Mouse (Mus musculus) stomach, postnatal 0 days (tissue): ENCODE results near the gene Foxf2. TPM values are rescaled to one million over a fixed set of nuclear protein-coding genes. Genes with fewer than 3 reads are reported as not detected.

Experiments used
- ATAC-seq: fragments of 200-750 bp; cut with Nextera tagmentation; 2 replicates; pipeline ENCODE4 v1.8.0; 2017; ENCODE audit not compliant: low FRiP score, low TSS enrichment
- DNase-seq: peaks from one replicate; pipeline ENCODE4 v3.0.0-alpha.2; 2016; ENCODE audit warnings: low spot score
- H3K27ac ChIP-seq: fragments of 300-500 bp; sonication (generic); replicated peaks from 2 replicates; pipeline ENCODE4 v1.5.1; 2014; ENCODE audit warnings: mild to moderate bottlenecking, control low read depth
- H3K27me3 ChIP-seq: fragments of 300-500 bp; sonication (generic); 2 replicates; pipeline ENCODE4 v1.6.1; 2014; ENCODE audit warnings: low read length; ENCODE audit not compliant: control insufficient read depth, insufficient read depth
- H3K36me3 ChIP-seq: fragments of 300-500 bp; sonication (generic); 2 replicates; pipeline ENCODE4 v1.6.1; 2014; ENCODE audit warnings: low read length, mixed read lengths; ENCODE audit not compliant: control insufficient read depth, insufficient read depth
- H3K4me1 ChIP-seq: fragments of 300-500 bp; sonication (generic); replicated peaks from 2 replicates; pipeline ENCODE4 v1.6.1; 2014; ENCODE audit warnings: antibody characterized with exemption; ENCODE audit not compliant: control insufficient read depth, insufficient read depth
- H3K4me2 ChIP-seq: fragments of 300-500 bp; sonication (generic); replicated peaks from 2 replicates; pipeline ENCODE4 v1.6.1; 2014; ENCODE audit warnings: low read depth, mild to moderate bottlenecking, control low read depth, moderate library complexity
- H3K4me3 ChIP-seq: fragments of 300-500 bp; sonication (generic); 2 replicates; pipeline ENCODE4 v1.5.1; 2014; ENCODE audit warnings: low read depth, low read length, control low read depth
- H3K9ac ChIP-seq: fragments of 300-500 bp; sonication (generic); 2 replicates; pipeline ENCODE4 v1.6.1; 2014; ENCODE audit warnings: mild to moderate bottlenecking, low read length, control low read depth, mixed read lengths
- H3K9me3 ChIP-seq: fragments of 300-500 bp; sonication (generic); 2 replicates; pipeline ENCODE4 v1.6.1; 2016; ENCODE audit warnings: low read length; ENCODE audit not compliant: control insufficient read depth
- CTCF ChIP-seq: IDR thresholded peaks from 2 replicates; pipeline ENCODE4 v1.5.1; 2016; ENCODE audit warnings: antibody characterized with exemption, low read depth, mild to moderate bottlenecking, moderate library complexity
- EP300 ChIP-seq: optimal IDR thresholded peaks from 2 replicates; pipeline ENCODE3; 2016; ENCODE audit warnings: antibody characterized with exemption
- WGBS: fragments of 180-500 bp; shearing (Covaris S2); extraction: QIAGEN DNeasy Blood & Tissue Kit; methylation state at CpG from one replicate; pipeline ENCODE4 v1.1.7; 2014; 5-methylcytosine and 5-hydroxymethylcytosine counted together
- polyA plus RNA-seq: library from polyadenylated mRNA; unstranded; fragments of >200 nt; fragmentation: Nextera tagmentation; extraction: Ambion mirVana; gene quantifications from 2 replicates; pipeline ENCODE4 v1.2.1, GENCODE M21; 2015

Foxf2 gene
- polyA plus RNA-seq: 10.0 and 12.5 TPM in 2 replicates

- Histone ChIP-seq H3K4me1 (no peaks in the 10 kb centered on the region), H3K9me3 (no peaks in the 10 kb centered on the region), H3K36me3 (no peaks in the 10 kb centered on the region), H3K27ac (peak within 1 kb of the TSS; percentile 93), H3K4me2 (peak within 1 kb of the TSS; percentile 75), H3K4me3 (peak within 1 kb of the TSS; percentile 67), H3K9ac (peak within 1 kb of the TSS; percentile 84), H3K27me3 (peaks cover 10% of the 10 kb centered on the region; the same call in 1 of the 2 replicates)
- TF ChIP-seq CTCF (no peak), EP300 (no peak)
- WGBS: 1% methylated on average over 56 of the region's 74 CpGs
- peak; percentile 58; the same call in 1 of the 2 replicates for ATAC-seq
- peak; percentile 58 for DNase-seq
Measured at GRCm38 (mm10) chr13:31625333-31626101, at the start of gene Foxf2. Gene Foxf2, plus strand, starts transcription at chr13:31625816.

DNA sequence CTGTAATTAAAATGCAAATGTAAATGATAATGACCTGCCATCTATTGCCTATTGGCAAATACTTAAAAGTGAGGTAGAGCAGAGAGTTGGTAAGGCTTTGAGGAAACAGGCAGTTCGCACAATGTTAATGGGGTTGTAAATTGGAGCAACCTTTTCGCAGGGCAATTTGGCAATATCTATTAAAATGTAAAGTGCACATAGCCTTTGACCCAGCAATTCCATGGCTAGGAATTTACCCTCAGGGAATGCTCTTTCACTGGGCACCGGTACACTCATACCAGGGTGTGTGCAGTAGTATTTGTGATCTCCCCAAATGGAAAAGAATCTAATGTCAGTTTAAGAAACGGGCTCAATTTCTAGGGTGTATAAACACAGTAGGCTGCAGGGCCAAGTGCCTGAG lies 48.9 kb upstream of the Foxf2 start:
- DNase-seq (no peak), ATAC-seq (no peak)
- Histone ChIP-seq H3K9ac (no peak overlapping the region), H3K4me3 (no peak overlapping the region), H3K27ac (peak overlapping the region; percentile 63), H3K27me3 (no peaks in the 10 kb centered on the region), H3K36me3 (no peaks in the 10 kb centered on the region), H3K4me2 (no peak overlapping the region), H3K9me3 (no peaks in the 10 kb centered on the region), H3K4me1 (no peaks in the 10 kb centered on the region; the same call in 1 of the 2 replicates)
- WGBS: 59% methylated on average over 4 of the region's 4 CpGs
- TF ChIP-seq EP300 (no peak), CTCF (no peak)

GRCm38 (mm10) chr13:31577576-31577975 lies 48.0 kb upstream of the Foxf2 start:
- peak; percentile 23 for DNase-seq
- H3K27ac ChIP-seq: peak overlapping the region; percentile 45
- TF ChIP-seq CTCF: no peak
- no peak for TF ChIP-seq EP300
- H3K36me3 ChIP-seq: no peaks in the 10 kb centered on the region
- no peak overlapping the region for H3K4me3 ChIP-seq
- WGBS: 29% methylated on average over 6 of the region's 6 CpGs
- H3K4me2 ChIP-seq: peak overlapping the region; percentile 28; the same call in 1 of the 2 replicates
- H3K9ac ChIP-seq: 0 out of 2 replicates have a peak overlapping the region, but pooled peaks have one; percentile 38
- H3K4me1 ChIP-seq: no peaks in the 10 kb centered on the region; the same call in 1 of the 2 replicates
- H3K9me3 ChIP-seq: no peaks in the 10 kb centered on the region
- no peak for ATAC-seq
- H3K27me3 ChIP-seq: no peaks in the 10 kb centered on the region

- Histone ChIP-seq H3K4me3 (no peak overlapping the region), H3K27me3 (no peaks in the 10 kb centered on the region), H3K9ac (peak overlapping the region; percentile 43), H3K27ac (peak overlapping the region; percentile 83), H3K9me3 (no peaks in the 10 kb centered on the region), H3K36me3 (no peaks in the 10 kb centered on the region), H3K4me1 (no peaks in the 10 kb centered on the region; the same call in 1 of the 2 replicates), H3K4me2 (peak overlapping the region; percentile 42)
- peak; percentile 95 for ATAC-seq
- TF ChIP-seq CTCF (no peak), EP300 (peak; percentile 78)
- WGBS: 40% methylated on average over 10 of the region's 10 CpGs
- peak; percentile 75 for DNase-seq
Measured at GRCm38 (mm10) chr13:31578389-31578788, 47.2 kb upstream of the Foxf2 start.

DNA sequence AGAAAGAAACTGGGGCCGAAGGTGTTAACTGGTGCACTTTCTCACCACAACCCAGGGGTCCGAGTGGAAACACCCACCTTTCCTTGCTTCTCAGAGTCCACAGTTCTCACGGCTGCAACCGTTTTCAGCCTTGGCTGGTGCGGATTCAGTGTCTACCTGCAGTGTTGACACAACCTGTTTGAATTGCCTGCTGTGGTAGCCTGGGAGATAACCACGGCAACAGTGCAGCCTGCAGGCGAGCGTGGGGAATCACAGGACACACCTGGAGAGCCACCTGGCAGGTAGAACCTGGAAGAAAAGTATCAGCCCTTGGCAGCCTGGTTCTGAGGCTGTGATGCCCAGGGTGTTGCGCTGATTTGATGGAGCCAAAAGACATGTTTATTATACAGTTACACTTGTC lies 45.8 kb upstream of the Foxf2 start:
- WGBS: 49% methylated on average over 9 of the region's 9 CpGs
- DNase-seq: peak; percentile 91
- 0 out of 2 replicates have a peak overlapping the region, but pooled peaks have one; percentile 24 for H3K27ac ChIP-seq

GRCm38 (mm10) chr13:31587341-31587740 lies 38.3 kb upstream of the Foxf2 start:
- ATAC-seq (no peak), DNase-seq (no peak)
- Histone ChIP-seq H3K27ac (no peak overlapping the region), H3K36me3 (no peaks in the 10 kb centered on the region), H3K27me3 (no peaks in the 10 kb centered on the region), H3K9me3 (no peaks in the 10 kb centered on the region), H3K9ac (no peak overlapping the region), H3K4me2 (no peak overlapping the region), H3K4me3 (no peak overlapping the region), H3K4me1 (no peaks in the 10 kb centered on the region; the same call in 1 of the 2 replicates)
- 64% methylated on average over 5 of the region's 5 CpGs for WGBS
- TF ChIP-seq EP300: no peak
- TF ChIP-seq CTCF: no peak

More for the DNA sequence above, 45.8 kb upstream of the Foxf2 start:
- TF ChIP-seq EP300 (no peak), CTCF (peak; percentile 85)
- Histone ChIP-seq H3K4me2 (peak overlapping the region; percentile 29; the same call in 1 of the 2 replicates), H3K4me3 (no peak overlapping the region), H3K36me3 (no peaks in the 10 kb centered on the region), H3K9me3 (no peaks in the 10 kb centered on the region), H3K4me1 (no peaks in the 10 kb centered on the region; the same call in 1 of the 2 replicates), H3K9ac (no peak overlapping the region), H3K27me3 (no peaks in the 10 kb centered on the region)
- peak; percentile 89 for ATAC-seq
